Mouse (Mus musculus) forebrain, embryonic 13.5 days (tissue): ENCODE measurements around the gene Cpn2. TPM values are rescaled to one million over a fixed set of nuclear protein-coding genes. Genes with fewer than 3 reads are reported as not detected.

Experiments used
- ATAC-seq: fragments of 200-750 bp; cut with Nextera tagmentation; 2 replicates; pipeline ENCODE4 v1.8.0; 2017
- H3K27ac ChIP-seq: fragments of 300-500 bp; sonication (generic); 2 replicates; pipeline ENCODE4 v1.5.1; 2015; ENCODE audit warnings: inconsistent platforms, mild to moderate bottlenecking, moderate library complexity
- H3K27me3 ChIP-seq: fragments of 300-500 bp; sonication (generic); 2 replicates; pipeline ENCODE4 v1.6.1; 2015; ENCODE audit warnings: mild to moderate bottlenecking, inconsistent platforms
- H3K36me3 ChIP-seq: fragments of 300-500 bp; sonication (generic); 2 replicates; pipeline ENCODE4 v1.6.1; 2015; ENCODE audit warnings: mild to moderate bottlenecking, inconsistent platforms; ENCODE audit not compliant: poor library complexity, severe bottlenecking
- H3K4me1 ChIP-seq: fragments of 300-500 bp; sonication (generic); 2 replicates; pipeline ENCODE4 v1.6.1; 2015; ENCODE audit warnings: inconsistent platforms
- H3K4me2 ChIP-seq: fragments of 300-500 bp; sonication (generic); 2 replicates; pipeline ENCODE4 v1.6.1; 2015; ENCODE audit warnings: inconsistent platforms, mild to moderate bottlenecking, moderate library complexity
- H3K4me3 ChIP-seq: fragments of 300-500 bp; sonication (generic); 2 replicates; pipeline ENCODE4 v1.5.1; 2015; ENCODE audit warnings: mild to moderate bottlenecking, inconsistent platforms
- H3K9ac ChIP-seq: fragments of 300-500 bp; sonication (generic); 2 replicates; pipeline ENCODE4 v1.6.1; 2015; ENCODE audit warnings: mild to moderate bottlenecking, inconsistent platforms
- H3K9me3 ChIP-seq: fragments of 300-500 bp; sonication (generic); replicated peaks from 2 replicates; pipeline ENCODE4 v1.6.1; 2016; ENCODE audit warnings: inconsistent platforms
- WGBS: fragments of 180-500 bp; shearing (Covaris S2); methylation state at CpG from one replicate; pipeline ENCODE4 v1.1.7; 2015; 5-methylcytosine and 5-hydroxymethylcytosine counted together
- polyA plus RNA-seq: library from polyadenylated mRNA; unstranded; fragments of >200 nt; fragmentation: Nextera tagmentation; extraction: Ambion mirVana; gene quantifications from 2 replicates; pipeline ENCODE4 v1.2.1, GENCODE M21; 2015

The Cpn2 gene
- polyA plus RNA-seq, 1 experiment from 2014 or later: not detected

DNA sequence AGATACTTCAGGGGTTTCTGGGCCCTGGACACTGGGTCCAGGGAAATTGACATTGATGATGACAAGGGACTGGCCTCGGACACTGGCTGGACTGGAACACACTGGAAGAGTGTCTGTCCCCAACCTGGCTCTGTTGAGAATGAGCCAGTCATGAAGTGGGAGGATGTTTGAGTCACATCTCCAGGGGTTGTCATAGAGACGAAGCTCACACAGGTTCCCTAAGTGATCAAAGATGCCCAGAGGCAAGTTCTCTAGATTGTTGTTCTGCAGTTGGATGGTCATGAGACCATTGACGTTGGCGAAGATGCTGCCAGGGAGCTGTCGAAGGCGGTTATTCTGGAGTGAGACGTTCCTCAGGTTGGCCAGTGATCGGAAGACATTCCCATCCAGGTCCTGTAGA lies 5.8 kb upstream of the Cpn2 start:
- no peak for ATAC-seq
- peaks cover 27% of the 10 kb centered on the region for H3K4me1 ChIP-seq
- no peak overlapping the region for H3K9ac ChIP-seq
- H3K4me2 ChIP-seq: no peak overlapping the region
- H3K4me3 ChIP-seq: no peak overlapping the region
- no peak overlapping the region for H3K27ac ChIP-seq
- no peaks in the 10 kb centered on the region for H3K27me3 ChIP-seq
- WGBS: 93% methylated on average over 8 of the region's 8 CpGs
- no peaks in the 10 kb centered on the region for H3K36me3 ChIP-seq
- no peaks in the 10 kb centered on the region for H3K9me3 ChIP-seq

DNA sequence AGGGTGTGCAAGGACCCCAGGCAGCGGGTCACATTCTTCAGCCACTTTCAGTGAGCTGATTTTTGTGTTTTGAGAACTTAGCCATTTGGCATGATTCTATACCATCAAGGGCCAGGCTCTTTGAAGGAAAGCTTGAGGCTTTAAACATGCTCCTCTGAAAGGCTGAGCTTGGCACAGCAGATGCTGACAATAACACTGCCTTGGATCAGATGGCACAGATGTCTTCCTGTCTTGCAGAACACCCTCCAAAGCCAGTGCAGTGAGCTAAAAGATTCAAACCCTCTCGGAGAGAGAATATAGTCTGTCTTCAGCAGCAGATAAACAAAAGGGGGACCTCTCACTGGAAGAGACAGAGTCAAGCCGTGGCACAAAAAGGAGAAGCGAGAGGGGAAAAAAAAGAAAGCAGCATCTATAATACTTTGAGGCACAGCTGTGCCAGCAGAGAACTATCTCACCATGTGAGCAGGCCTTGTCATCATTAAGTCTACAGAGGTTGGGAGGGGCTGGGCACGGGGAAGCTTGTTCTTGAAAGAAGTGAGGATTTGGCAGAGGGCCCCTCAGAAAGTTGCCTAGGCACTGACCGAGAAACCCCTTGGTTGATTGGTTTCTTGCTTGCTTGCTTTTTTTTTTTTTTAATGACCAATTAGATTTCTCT lies 4.8 kb upstream of the Cpn2 start:
- Histone ChIP-seq H3K9ac (no peak overlapping the region), H3K4me3 (no peak overlapping the region), H3K9me3 (no peaks in the 10 kb centered on the region), H3K4me1 (peaks cover 27% of the 10 kb centered on the region), H3K4me2 (no peak overlapping the region), H3K27me3 (no peaks in the 10 kb centered on the region), H3K36me3 (no peaks in the 10 kb centered on the region), H3K27ac (peak overlapping the region; percentile 49)
- 39% methylated on average over 6 of the region's 6 CpGs for WGBS
- ATAC-seq: peak; percentile 62; the same call in 1 of the 2 replicates

DNA sequence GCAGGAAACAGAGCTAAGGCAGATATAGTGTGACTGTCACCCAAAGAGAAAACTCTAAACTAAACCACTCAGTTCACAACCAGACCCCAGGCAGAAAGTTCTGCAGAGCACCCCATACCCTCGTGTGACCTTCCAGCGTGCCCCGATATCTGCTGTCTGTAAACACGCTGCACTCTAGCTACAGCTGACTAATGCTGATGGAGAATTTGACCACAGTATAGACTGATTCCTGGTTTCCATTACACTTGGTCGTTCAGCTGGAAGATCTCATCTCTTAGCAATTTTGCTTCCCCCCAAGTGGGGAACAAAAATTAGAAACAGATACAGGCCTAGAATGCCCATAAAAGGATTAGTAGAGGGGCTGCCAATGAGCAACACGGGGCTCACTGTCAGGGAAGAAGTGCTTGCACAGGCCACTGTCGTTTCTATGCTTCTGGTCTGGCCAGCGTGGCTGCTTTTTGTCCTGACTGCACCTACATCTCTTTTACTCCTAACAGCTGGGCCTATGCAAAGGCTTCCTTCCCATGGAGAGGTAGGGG lies 4.0 kb upstream of the Cpn2 start:
- H3K27ac ChIP-seq: peak overlapping the region; percentile 49
- no peak overlapping the region for H3K4me2 ChIP-seq
- H3K27me3 ChIP-seq: no peaks in the 10 kb centered on the region
- no peak for ATAC-seq
- no peak overlapping the region for H3K9ac ChIP-seq
- H3K9me3 ChIP-seq: no peaks in the 10 kb centered on the region
- H3K4me3 ChIP-seq: no peak overlapping the region
- WGBS: 64% methylated on average over 8 of the region's 8 CpGs
- peaks cover 27% of the 10 kb centered on the region for H3K4me1 ChIP-seq
- H3K36me3 ChIP-seq: no peaks in the 10 kb centered on the region

DNA sequence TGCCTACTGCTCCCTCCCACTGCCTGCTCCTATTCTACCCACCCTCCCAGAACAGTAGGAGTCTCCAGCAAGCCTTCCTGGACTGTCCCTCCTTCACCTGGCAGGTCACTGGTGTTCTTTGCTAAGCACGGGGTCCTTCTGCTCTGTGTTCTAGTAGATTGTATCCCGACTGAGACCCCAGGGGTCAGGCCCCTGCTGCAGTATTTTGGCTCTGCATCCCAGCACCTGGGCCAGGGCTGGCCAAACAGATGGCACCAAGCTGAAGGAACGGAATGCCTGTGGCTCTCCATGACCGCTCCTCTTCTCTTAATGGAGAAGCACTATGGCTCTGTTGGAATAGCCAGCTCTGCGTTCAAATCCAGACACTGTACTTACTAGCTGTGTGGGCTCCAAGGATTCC lies 738 bp downstream of the Cpn2 start:
- Histone ChIP-seq H3K4me2 (no peak overlapping the region), H3K4me1 (peaks cover 5% of the 10 kb centered on the region), H3K9me3 (no peaks in the 10 kb centered on the region), H3K27ac (no peak overlapping the region), H3K27me3 (no peaks in the 10 kb centered on the region), H3K9ac (no peak overlapping the region), H3K4me3 (no peak overlapping the region), H3K36me3 (no peaks in the 10 kb centered on the region)
- WGBS: 89% methylated on average over 5 of the region's 5 CpGs
- ATAC-seq: no peak

DNA sequence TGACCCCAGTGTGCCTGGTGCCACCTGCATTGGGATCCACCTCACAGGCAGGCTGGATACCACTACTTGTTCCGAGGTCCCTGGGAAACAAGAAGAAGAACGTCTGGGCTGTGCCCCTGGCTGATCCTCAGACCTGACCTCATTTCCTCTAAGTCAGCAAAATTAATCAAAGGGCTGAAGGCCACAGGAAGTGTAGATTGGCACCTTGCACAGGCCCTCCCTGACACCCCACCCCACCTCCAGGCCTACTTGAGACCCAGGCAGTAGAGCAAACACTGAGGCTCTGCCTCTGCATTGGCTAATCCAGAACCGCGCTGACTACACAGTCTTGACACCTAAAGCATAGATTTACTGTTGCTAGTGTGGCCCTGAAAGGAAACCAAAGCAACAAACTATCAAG lies 1.7 kb downstream of the Cpn2 start:
- Histone ChIP-seq H3K27ac (no peak overlapping the region), H3K4me1 (no peaks in the 10 kb centered on the region), H3K4me2 (no peak overlapping the region), H3K27me3 (no peaks in the 10 kb centered on the region), H3K9me3 (no peaks in the 10 kb centered on the region), H3K36me3 (no peaks in the 10 kb centered on the region), H3K9ac (no peak overlapping the region), H3K4me3 (no peak overlapping the region)
- ATAC-seq: no peak
- 88% methylated on average over 4 of the region's 4 CpGs for WGBS

DNA sequence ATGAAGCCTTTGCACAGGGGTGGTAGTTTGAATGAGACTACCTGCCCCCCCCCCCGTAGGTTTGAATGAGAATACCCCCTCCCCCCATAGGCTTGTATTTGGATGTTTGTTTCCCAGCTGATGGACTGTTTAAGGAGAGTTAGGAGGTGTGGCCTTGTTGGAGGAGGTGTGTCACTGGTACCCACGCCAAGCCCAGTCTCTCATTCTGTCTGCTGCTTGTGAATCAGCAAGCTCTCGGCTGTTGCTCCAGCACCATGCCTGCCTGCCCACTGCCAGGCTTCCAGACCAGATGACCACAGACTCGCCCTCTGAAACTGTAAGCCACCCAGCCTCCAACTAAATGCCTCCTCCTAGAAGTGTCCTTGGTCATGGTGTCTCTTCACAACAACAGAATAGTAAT lies 4.1 kb downstream of the Cpn2 start:
- Histone ChIP-seq H3K27me3 (no peaks in the 10 kb centered on the region), H3K4me2 (no peak overlapping the region), H3K4me3 (no peak overlapping the region), H3K36me3 (no peaks in the 10 kb centered on the region), H3K9me3 (no peaks in the 10 kb centered on the region), H3K4me1 (no peaks in the 10 kb centered on the region), H3K9ac (no peak overlapping the region), H3K27ac (no peak overlapping the region)
- no peak for ATAC-seq
- 68% methylated on average over 4 of the region's 4 CpGs for WGBS

DNA sequence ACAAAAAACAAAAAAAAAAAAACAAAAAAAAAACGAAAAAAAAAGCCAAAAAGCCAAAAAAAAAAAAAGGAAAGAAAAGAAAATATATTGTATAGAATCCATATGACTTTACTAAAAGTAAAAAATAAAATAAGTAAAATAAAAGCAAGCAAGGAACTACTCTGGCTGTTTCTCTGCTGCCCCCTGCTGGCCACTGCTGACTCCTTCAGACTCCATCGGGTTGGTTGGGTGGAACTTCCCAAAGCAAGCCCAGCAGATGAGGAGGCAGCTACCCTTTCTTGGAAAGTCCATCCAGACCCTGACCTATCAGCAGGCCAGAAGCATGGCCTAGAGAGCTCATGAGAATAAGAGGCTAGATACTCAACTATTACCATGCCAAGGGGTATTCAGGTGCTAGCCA lies 4.6 kb downstream of the Cpn2 start:
- Histone ChIP-seq H3K9ac (no peak overlapping the region), H3K27ac (no peak overlapping the region), H3K4me3 (no peak overlapping the region), H3K36me3 (no peaks in the 10 kb centered on the region), H3K4me1 (no peaks in the 10 kb centered on the region), H3K27me3 (no peaks in the 10 kb centered on the region), H3K9me3 (no peaks in the 10 kb centered on the region), H3K4me2 (no peak overlapping the region)
- peak; percentile 59 for ATAC-seq
- WGBS: 0% methylated on average over 2 of the region's 2 CpGs

DNA sequence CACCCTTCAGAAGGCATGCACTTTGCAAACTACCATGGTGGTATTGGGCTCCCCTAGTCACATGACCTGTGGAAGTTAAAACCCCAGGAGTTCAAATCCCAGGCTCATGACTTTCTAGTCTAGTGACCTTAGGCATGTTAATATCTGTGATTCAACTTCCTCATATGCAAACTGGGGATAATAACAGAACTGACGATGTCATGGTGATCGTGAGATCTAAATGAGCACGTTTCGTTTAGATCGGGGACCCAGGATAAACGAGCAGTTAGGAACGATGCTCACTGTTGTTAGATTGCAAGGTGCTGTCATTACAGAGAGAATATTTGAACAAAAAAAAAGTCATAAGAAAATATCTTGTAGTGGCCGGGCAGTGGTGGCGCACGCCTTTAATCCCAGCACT lies 5.1 kb downstream of the Cpn2 start:
- no peak overlapping the region for H3K4me3 ChIP-seq
- no peak overlapping the region for H3K4me2 ChIP-seq
- no peak for ATAC-seq
- H3K27ac ChIP-seq: no peak overlapping the region
- H3K4me1 ChIP-seq: no peaks in the 10 kb centered on the region
- H3K9ac ChIP-seq: no peak overlapping the region
- no peaks in the 10 kb centered on the region for H3K27me3 ChIP-seq
- H3K36me3 ChIP-seq: no peaks in the 10 kb centered on the region
- WGBS: 83% methylated on average over 10 of the region's 10 CpGs
- H3K9me3 ChIP-seq: no peaks in the 10 kb centered on the region

DNA sequence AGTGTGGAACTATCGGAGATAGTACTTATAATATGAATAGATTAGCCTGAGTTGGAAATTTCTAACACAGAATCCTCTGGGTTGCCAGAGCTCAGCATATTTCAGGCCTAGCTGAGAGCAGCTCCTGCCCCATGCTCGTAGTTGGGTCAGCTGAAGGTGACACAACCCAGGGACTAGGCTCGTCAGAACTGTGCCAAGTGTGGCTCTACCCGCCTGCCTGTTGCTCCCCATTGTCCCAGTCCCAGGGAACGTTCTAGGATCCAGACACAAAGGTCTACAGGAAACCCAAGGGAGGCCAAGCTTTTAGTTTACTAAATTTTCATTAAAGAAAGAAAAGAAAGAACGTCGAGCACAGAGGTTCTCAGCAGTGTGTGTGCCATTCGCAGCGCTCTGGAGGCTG lies 6.0 kb downstream of the Cpn2 start:
- Histone ChIP-seq H3K4me2 (no peak overlapping the region), H3K9me3 (no peaks in the 10 kb centered on the region), H3K27ac (no peak overlapping the region), H3K9ac (no peak overlapping the region), H3K4me3 (no peak overlapping the region), H3K36me3 (no peaks in the 10 kb centered on the region), H3K4me1 (no peaks in the 10 kb centered on the region), H3K27me3 (no peaks in the 10 kb centered on the region)
- no peak for ATAC-seq
- 85% methylated on average over 9 of the region's 9 CpGs for WGBS

DNA sequence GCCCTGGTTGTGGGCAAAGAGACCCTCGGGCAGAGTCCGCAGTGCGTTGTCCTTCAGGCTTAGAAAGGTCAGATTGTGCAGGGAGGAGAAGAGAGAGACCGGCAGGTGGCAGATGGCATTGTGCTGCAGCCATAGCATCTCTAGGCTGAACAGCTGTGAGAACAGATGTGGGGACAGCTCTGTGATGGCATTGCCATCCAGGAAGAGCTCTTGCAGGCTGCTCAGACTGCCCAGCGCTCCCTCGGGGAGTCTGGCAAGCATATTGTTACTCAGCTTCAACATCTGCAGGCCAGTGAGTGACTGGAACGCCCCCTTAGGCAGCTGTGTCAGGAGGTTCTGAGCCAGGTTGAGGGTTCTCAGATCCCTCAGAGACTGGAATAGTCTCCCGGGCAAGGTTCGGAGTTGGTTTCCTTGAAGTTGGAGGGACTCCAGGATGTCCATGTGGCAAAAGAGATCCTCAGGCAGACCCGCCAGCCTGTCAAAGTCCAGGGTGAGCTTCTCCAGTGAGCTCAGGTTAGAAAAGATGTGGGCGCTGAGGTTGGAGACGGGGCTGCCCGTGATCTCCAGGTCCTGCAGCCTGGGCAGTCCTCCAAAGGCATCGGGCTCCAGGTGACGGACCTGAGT lies 7.2 kb downstream of the Cpn2 start:
- no peak overlapping the region for H3K27ac ChIP-seq
- H3K36me3 ChIP-seq: no peaks in the 10 kb centered on the region
- H3K9ac ChIP-seq: no peak overlapping the region
- no peaks in the 10 kb centered on the region for H3K27me3 ChIP-seq
- 89% methylated on average over 15 of the region's 15 CpGs for WGBS
- H3K4me2 ChIP-seq: no peak overlapping the region
- H3K4me1 ChIP-seq: no peaks in the 10 kb centered on the region
- H3K9me3 ChIP-seq: no peaks in the 10 kb centered on the region
- no peak overlapping the region for H3K4me3 ChIP-seq
- ATAC-seq: no peak

DNA sequence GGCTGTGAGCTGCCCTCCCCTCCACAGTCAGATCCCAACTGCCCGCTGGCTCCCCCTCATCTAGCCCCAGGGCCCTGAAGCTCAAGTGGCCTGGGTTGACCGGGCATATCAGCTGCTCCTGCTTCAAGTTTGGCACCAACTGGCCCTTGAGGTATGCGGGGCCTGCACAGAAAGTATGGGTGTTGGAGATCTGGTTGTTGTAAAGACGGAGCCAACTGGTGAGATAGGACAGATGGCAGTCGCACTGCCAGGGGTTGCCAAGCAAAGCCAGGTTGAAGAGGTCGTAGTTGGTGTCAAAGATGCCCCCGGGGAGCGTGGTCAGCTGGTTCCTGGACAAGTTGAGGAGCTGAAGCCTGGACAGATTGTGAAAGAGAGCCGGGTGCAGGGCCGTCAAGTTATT lies 7.9 kb downstream of the Cpn2 start:
- H3K4me2 ChIP-seq: no peak overlapping the region
- no peaks in the 10 kb centered on the region for H3K4me1 ChIP-seq
- no peak overlapping the region for H3K27ac ChIP-seq
- H3K9me3 ChIP-seq: no peaks in the 10 kb centered on the region
- 90% methylated on average over 10 of the region's 10 CpGs for WGBS
- H3K4me3 ChIP-seq: no peak overlapping the region
- H3K36me3 ChIP-seq: no peaks in the 10 kb centered on the region
- H3K9ac ChIP-seq: no peak overlapping the region
- no peak for ATAC-seq
- H3K27me3 ChIP-seq: no peaks in the 10 kb centered on the region

DNA sequence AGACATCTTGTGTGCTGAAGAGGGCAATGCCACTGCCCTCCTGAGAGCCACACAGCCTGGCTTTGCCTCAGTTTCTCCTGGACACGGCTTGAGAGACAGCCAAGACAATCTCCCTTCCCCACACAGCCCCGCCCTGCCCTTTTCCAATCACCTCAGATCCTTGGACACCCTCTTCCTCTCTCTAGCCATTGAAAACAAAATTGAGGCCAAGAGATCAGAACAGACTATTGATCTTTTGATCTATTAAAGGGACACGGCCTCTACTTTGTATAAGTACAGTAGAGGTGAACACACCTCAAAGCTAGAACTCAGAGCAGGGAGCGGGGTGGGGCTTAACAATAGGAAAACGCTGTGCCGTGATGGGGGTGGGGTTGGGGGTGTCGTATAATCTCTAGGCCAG lies 8.9 kb downstream of the Cpn2 start:
- Histone ChIP-seq H3K4me2 (no peak overlapping the region), H3K4me3 (no peak overlapping the region), H3K9ac (no peak overlapping the region), H3K36me3 (no peaks in the 10 kb centered on the region), H3K27me3 (no peaks in the 10 kb centered on the region), H3K9me3 (no peaks in the 10 kb centered on the region), H3K27ac (no peak overlapping the region), H3K4me1 (no peaks in the 10 kb centered on the region)
- no peak for ATAC-seq
- 89% methylated on average over 7 of the region's 7 CpGs for WGBS

DNA sequence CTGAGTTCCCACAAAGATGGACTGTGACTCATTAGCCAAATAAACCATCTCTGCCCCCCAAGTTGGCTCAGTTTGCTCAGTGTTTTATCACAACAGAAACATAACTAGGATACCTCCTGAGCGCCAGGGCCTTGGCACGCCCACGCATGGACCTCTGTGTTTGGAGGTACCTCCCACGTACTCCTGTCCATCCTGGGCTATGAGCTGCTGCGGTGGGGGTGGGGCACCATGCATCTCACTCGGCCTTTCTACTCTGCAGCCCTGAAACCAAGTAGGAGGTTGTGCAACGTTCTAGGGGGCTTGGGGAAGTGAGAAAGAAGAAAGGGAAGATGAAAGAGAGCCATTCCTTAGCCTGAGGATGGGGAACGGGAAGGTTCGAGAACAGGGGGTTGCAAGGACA lies 9.6 kb downstream of the Cpn2 start:
- no peaks in the 10 kb centered on the region for H3K4me1 ChIP-seq
- H3K4me2 ChIP-seq: no peak overlapping the region
- H3K27me3 ChIP-seq: peaks cover 3% of the 10 kb centered on the region; the same call in 1 of the 2 replicates
- no peak for ATAC-seq
- H3K9ac ChIP-seq: no peak overlapping the region
- no peak overlapping the region for H3K27ac ChIP-seq
- no peak overlapping the region for H3K4me3 ChIP-seq
- no peaks in the 10 kb centered on the region for H3K36me3 ChIP-seq
- H3K9me3 ChIP-seq: no peaks in the 10 kb centered on the region
- 85% methylated on average over 9 of the region's 9 CpGs for WGBS
